Mouse (Mus musculus) WW6 (cell line): Measurements from ENCODE around the gene Adamts2.

Source experiments
- DNase-seq: peaks from one replicate; pipeline ENCODE4 v3.0.0-alpha.2; 2013; ENCODE audit warnings: low read depth, low spot score

The Adamts2 gene

GRCm38 (mm10) chr11:50845951-50846350 lies 244.1 kb downstream of the Adamts2 start:
- DNase-seq = no peak

DNA sequence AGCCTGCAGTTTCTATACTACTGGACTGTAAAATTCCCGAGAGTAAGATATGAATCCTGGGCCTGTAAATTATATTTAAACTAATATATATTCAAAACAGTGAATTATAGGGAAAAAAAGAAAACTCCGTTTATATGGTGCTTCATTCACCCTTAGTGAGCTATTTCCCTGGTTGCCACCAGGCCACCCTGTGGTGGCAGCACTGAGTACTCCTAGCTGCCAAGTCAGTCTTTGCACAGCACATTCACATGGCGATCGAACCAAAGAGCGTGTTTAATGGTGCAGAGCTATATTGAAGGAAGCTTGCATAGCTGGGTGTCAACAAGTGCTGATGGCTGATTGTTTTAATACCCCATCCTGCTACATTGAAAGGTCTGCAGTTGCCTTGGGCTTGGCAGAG lies 245.2 kb downstream of the Adamts2 start:
- DNase-seq = no peak

DNA sequence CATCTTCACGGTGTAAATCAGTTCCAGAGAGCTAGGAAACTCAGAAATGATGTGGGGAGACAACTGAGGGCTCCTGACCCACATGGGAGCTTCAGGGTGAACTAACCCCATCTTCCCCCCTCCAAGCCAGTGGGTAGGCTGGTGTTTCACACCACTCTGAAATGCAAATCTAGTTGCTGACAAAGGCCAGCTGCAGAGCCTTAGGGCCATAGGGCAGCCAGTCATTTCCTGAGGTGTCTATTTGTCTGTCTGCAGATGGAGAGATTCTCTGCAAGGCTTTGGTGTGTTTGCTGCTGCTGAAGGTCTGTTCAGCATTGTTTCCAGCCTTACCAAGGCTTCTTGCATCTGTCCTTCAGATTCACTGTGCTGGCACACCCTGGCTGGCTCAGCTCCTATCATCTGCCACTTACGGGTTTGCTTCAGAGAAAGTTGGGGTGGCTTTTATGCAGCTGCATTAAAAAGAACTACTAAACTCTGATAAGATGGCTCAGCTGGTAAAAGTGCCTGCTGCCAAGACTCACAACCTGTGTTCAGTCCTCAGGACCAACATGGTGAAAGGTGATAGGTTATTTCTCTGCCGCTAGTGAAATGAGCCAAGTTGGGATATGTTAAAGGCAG lies 246.7 kb downstream of the Adamts2 start:
- no peak for DNase-seq

DNA sequence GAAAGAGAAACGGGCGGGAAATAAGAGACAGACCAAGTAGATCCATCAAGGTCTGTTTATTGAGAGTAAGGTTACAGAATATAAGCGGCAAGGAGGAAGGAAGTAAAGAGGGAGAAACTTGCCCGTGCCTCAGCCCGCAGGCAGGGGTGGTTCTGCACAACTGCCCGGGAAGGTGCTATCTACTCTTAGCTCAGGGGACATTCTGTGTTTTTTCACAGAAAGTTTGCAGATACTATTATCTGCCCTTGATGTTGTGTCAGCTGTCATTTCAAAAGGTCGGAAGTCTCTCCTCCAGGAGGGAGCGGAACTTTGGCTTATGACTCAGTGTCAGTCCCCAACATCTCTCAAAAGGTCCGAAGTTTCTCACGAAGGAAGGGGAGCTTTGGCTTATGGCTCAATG lies 247.4 kb downstream of the Adamts2 start:
- no peak for DNase-seq

- DNase-seq = no peak
These were observed 248.4 kb downstream of the Adamts2 start, which contains the start of gene Grm6 for GRCm38 (mm10) chr11:50850177-50850735. TSS of gene Grm6 (plus strand) at chr11:50850685.

GRCm38 (mm10) chr11:50850989-50851601 lies 249.2 kb downstream of the Adamts2 start:
- DNase-seq = no peak
